Mouse (Mus musculus): ENCODE measurements around the gene Dhx8. TPM values are rescaled to one million over a fixed set of nuclear protein-coding genes. Genes with fewer than 3 reads are reported as not detected.

The Dhx8 gene
- 16.4 and 20.3 TPM in 2 replicates for polyA plus RNA-seq (2015; fragmentation: Nextera tagmentation; extraction: Ambion mirVana)

GRCm38 (mm10) chr11:101732518-101733440 lies at the start of gene Dhx8:
TSS of gene Dhx8 (plus strand) at chr11:101732919.
- TF ChIP-seq EP300 (IDR thresholded peaks at IDR 0.05) (peak; percentile 90), CTCF (IDR thresholded peaks at IDR 0.05) (peak; percentile 100)
- WGBS: under 1% methylated on average over 51 of the region's 51 CpGs
- peak within 1 kb of the TSS; percentile 55 for H3K9ac ChIP-seq (replicated peaks; ENCODE audit: low read depth)

GRCm38 (mm10) chr11:101687351-101688301 lies 45.1 kb upstream of the Dhx8 start:
- TF ChIP-seq CTCF (IDR thresholded peaks at IDR 0.05) (no peak; the same call in 1 of the 2 replicates), EP300 (IDR thresholded peaks at IDR 0.05) (no peak)
- Histone ChIP-seq H3K9ac (replicated peaks; ENCODE audit: low read depth) (no peak overlapping the region; the same call in 1 of the 2 replicates), H3K4me3 (ENCODE audit: low read depth, low read length) (no peak overlapping the region), H3K9me3 (ENCODE audit: low read length) (no peaks in the 10 kb centered on the region), H3K36me3 (ENCODE audit: insufficient read depth, low read length) (no peaks in the 10 kb centered on the region), H3K4me1 (ENCODE audit: insufficient read depth, low read depth, low read length) (peaks cover 6% of the 10 kb centered on the region; the same call in 1 of the 2 replicates), H3K27me3 (replicated peaks; ENCODE audit: insufficient read depth, low read length) (no peaks in the 10 kb centered on the region), H3K27ac (ENCODE audit: low read length) (peak overlapping the region; percentile 71), H3K4me2 (replicated peaks; ENCODE audit: low read depth, low read length) (peak overlapping the region; percentile 34)
- WGBS: 34% methylated on average over 13 of the region's 13 CpGs
- DNase-seq (ENCODE audit: low spot score) (peak; percentile 79), ATAC-seq (peak; percentile 90)

More at GRCm38 (mm10) chr11:101732518-101733440, at the start of gene Dhx8:
- Histone ChIP-seq H3K4me1 (ENCODE audit: insufficient read depth, low read depth, low read length) (peaks cover 5% of the 10 kb centered on the region; the same call in 1 of the 2 replicates), H3K4me2 (replicated peaks; ENCODE audit: low read depth, low read length) (peak within 1 kb of the TSS; percentile 66), H3K36me3 (ENCODE audit: insufficient read depth, low read length) (peaks cover 20% of the 10 kb centered on the region), H3K27me3 (replicated peaks; ENCODE audit: insufficient read depth, low read length) (no peaks in the 10 kb centered on the region), H3K4me3 (ENCODE audit: low read depth, low read length) (peak within 1 kb of the TSS; percentile 68), H3K9me3 (ENCODE audit: low read length) (no peaks in the 10 kb centered on the region), H3K27ac (ENCODE audit: low read length) (peak within 1 kb of the TSS; percentile 60)
- DNase-seq (ENCODE audit: low spot score) (peak; percentile 100), ATAC-seq (peak; percentile 99)

DNA sequence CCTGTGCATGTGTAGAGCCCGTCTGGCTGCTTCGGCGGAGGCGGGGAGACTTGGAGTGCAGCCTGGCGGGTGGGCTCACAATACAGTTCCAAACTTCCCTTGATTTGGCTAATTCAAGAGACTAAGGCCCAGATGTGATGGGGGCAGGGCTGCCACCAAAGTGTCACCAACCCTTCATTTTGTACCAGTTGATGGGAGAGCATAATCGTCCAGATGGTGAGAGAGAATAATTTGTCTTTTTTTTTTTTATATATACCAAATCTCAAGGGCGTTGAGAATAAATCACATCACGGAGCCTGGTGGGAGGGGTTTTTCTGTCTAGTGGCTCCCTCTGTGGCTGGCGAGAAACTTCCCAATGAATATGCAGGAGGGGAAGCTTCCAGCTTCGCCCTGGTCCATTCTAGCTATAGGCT lies 43.0 kb upstream of the Dhx8 start:
- H3K9me3 ChIP-seq (ENCODE audit: low read length): no peaks in the 10 kb centered on the region
- no peaks in the 10 kb centered on the region for H3K36me3 ChIP-seq (ENCODE audit: insufficient read depth, low read length)
- H3K4me3 ChIP-seq (ENCODE audit: low read depth, low read length): no peak overlapping the region
- ATAC-seq (no peak), DNase-seq (ENCODE audit: low spot score) (no peak)
- H3K9ac ChIP-seq (replicated peaks; ENCODE audit: low read depth): no peak overlapping the region
- H3K4me2 ChIP-seq (replicated peaks; ENCODE audit: low read depth, low read length): no peak overlapping the region
- H3K27me3 ChIP-seq (replicated peaks; ENCODE audit: insufficient read depth, low read length): no peaks in the 10 kb centered on the region
- peaks cover 6% of the 10 kb centered on the region; the same call in 1 of the 2 replicates for H3K4me1 ChIP-seq (ENCODE audit: insufficient read depth, low read depth, low read length)
- H3K27ac ChIP-seq (ENCODE audit: low read length): no peak overlapping the region
- WGBS: 63% methylated on average over 10 of the region's 10 CpGs
- TF ChIP-seq EP300 (IDR thresholded peaks at IDR 0.05) (no peak), CTCF (IDR thresholded peaks at IDR 0.05) (no peak)

- H3K4me1 ChIP-seq (ENCODE audit: insufficient read depth, low read depth, low read length): peaks cover 7% of the 10 kb centered on the region; the same call in 1 of the 2 replicates
- H3K9me3 ChIP-seq (ENCODE audit: low read length): no peaks in the 10 kb centered on the region
- H3K4me2 ChIP-seq (replicated peaks; ENCODE audit: low read depth, low read length): no peak overlapping the region
- no peak overlapping the region for H3K4me3 ChIP-seq (ENCODE audit: low read depth, low read length)
- no peaks in the 10 kb centered on the region for H3K27me3 ChIP-seq (replicated peaks; ENCODE audit: insufficient read depth, low read length)
- no peak for ATAC-seq
- DNase-seq (ENCODE audit: low spot score): no peak
- no peak overlapping the region for H3K27ac ChIP-seq (ENCODE audit: low read length)
- H3K36me3 ChIP-seq (ENCODE audit: insufficient read depth, low read length): no peaks in the 10 kb centered on the region
- TF ChIP-seq EP300 (IDR thresholded peaks at IDR 0.05) (no peak), CTCF (IDR thresholded peaks at IDR 0.05) (no peak)
- WGBS: 71% methylated on average over 5 of the region's 5 CpGs
- H3K9ac ChIP-seq (replicated peaks; ENCODE audit: low read depth): no peak overlapping the region
Observed at GRCm38 (mm10) chr11:101690326-101690725, 42.4 kb upstream of the Dhx8 start.

DNA sequence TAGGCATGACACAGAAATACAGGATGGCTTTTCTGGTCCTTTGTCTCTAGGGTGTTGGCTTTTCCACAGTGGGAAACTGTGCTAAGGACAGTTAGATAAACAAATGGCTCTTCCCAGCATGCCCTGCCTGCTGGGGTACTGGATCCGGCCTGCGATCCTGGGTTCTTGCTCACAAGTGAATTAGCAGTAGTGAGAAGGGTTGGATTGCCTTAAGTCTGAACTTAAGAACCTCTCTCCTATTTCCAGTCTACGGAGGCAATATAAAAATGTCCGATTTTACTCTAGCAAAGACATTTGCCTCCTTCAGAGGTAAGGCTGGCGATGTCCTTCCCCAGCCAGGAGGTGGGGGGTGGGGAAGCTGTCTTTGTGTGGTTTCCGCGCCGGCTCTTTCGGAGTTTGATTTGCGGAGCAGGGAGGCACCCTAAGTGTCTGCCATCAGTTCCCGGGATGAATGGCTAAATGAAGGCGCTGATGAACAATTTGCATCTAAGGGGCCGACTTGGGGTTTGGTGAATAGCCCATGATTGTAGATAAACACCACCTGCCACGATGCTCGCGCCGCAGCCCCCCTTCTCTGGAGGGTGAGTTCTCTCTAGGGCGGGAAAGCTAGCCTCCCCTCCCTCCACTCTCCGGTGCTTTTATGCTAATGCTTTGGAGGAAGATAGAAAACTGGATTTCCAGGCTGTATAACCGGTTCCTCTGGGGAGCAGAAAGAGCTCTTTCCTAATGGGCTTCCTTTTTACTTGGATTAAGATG lies 36.6 kb upstream of the Dhx8 start:
- WGBS: 3% methylated on average over 20 of the region's 20 CpGs
- TF ChIP-seq CTCF (IDR thresholded peaks at IDR 0.05) (no peak), EP300 (IDR thresholded peaks at IDR 0.05) (peak; percentile 48)
- peak overlapping the region; percentile 49 for H3K4me2 ChIP-seq (replicated peaks; ENCODE audit: low read depth, low read length)
- no peaks in the 10 kb centered on the region for H3K27me3 ChIP-seq (replicated peaks; ENCODE audit: insufficient read depth, low read length)
- H3K9me3 ChIP-seq (ENCODE audit: low read length): no peaks in the 10 kb centered on the region
- DNase-seq (ENCODE audit: low spot score) (peak; percentile 76), ATAC-seq (peak; percentile 48)
- peak overlapping the region; percentile 8; the same call in 1 of the 2 replicates for H3K4me3 ChIP-seq (ENCODE audit: low read depth, low read length)
- peak overlapping the region; percentile 55 for H3K27ac ChIP-seq (ENCODE audit: low read length)
- no peaks in the 10 kb centered on the region for H3K36me3 ChIP-seq (ENCODE audit: insufficient read depth, low read length)
- no peak overlapping the region for H3K9ac ChIP-seq (replicated peaks; ENCODE audit: low read depth)
- peaks cover 18% of the 10 kb centered on the region; the same call in 1 of the 2 replicates for H3K4me1 ChIP-seq (ENCODE audit: insufficient read depth, low read depth, low read length)
